Comparison of ENCODE assay signal across 10 mouse cellular contexts in genomic region chr13:46798156-46798555, GRCm38 (mm10).
A peak's percentile ranks its signal among the peaks of the same experiment; 100 is the strongest.
DNase-seq lines count a peak whose midpoint lies in the region; ATAC-seq and TF ChIP-seq lines count a peak whose summit lies in the region.
"Had no signal": no experiment of that assay in that cellular context is flagged by ENCODE, and none has a peak within 500 bp of the region (broad histone marks: within the 10 kb centered on the region; RNA-seq: fewer than 3 reads in every experiment).

No protein-coding gene starts in this region.

- DNase-seq in heart, adult 2 months = peak in 1 of 2 experiments; percentile 29
- DNase-seq in heart, embryonic 10.5 days (ENCODE audit: low spot score) = no peak
- DNase-seq in A20 (ENCODE audit: low read depth, low spot score) (peak; percentile 58), R1 (ENCODE audit: low read depth, low spot score) (peak; percentile 78)
- peak; percentile 43 to 55 for DNase-seq in cerebellum, postnatal 36 days
- peak; percentile 57 for DNase-seq in kidney, adult 9 months
- DNase-seq in thymus, adult 2 months = peak; percentile 70

- TF ChIP-seq EP300 in heart, adult 2 months (IDR thresholded peaks at IDR 0.05; ENCODE audit: insufficient read depth, low read depth, low read length) = 0 out of 2 replicates have a peak, but pooled peaks have one; percentile 28

- no peaks in the 10 kb centered on the region for H3K4me1 ChIP-seq in heart, adult 2 months (ENCODE audit: control insufficient read depth, insufficient read depth, low read length)
- H3K4me1 ChIP-seq in heart, embryonic 10.5 days = peaks cover 14% of the 10 kb centered on the region; the same call in 1 of the 2 replicates
- H3K4me1 ChIP-seq in thymus, adult 2 months (replicated peaks; ENCODE audit: control insufficient read depth, insufficient read depth, low read length) = no peaks in the 10 kb centered on the region
- H3K4me1 ChIP-seq: embryonic facial prominence, embryonic 15.5 days; limb, embryonic 15.5 days had no signal

- no peaks in the 10 kb centered on the region for H3K27me3 ChIP-seq in heart, adult 2 months (ENCODE audit: control insufficient read depth, insufficient read depth, low read length)
- H3K27me3 ChIP-seq in heart, embryonic 10.5 days (ENCODE audit: insufficient read depth, poor library complexity, severe bottlenecking) = no peaks in the 10 kb centered on the region
- no peaks in the 10 kb centered on the region for H3K27me3 ChIP-seq in thymus, adult 2 months (ENCODE audit: control insufficient read depth, insufficient read depth, low read length)
- H3K27me3 ChIP-seq: embryonic facial prominence, embryonic 15.5 days; limb, embryonic 15.5 days had no signal

- no peak overlapping the region for H3K27ac ChIP-seq in heart, adult 2 months
- no peak overlapping the region for H3K27ac ChIP-seq in heart, embryonic 10.5 days
- no peak overlapping the region for H3K27ac ChIP-seq in thymus, adult 2 months (ENCODE audit: control insufficient read depth, insufficient read depth, low read length)
- H3K27ac ChIP-seq: embryonic facial prominence, embryonic 15.5 days; limb, embryonic 15.5 days had no signal

- no peaks in the 10 kb centered on the region for H3K79me2 ChIP-seq in heart, adult 2 months (replicated peaks; ENCODE audit: control insufficient read depth, insufficient read depth, low read length)

- no peak overlapping the region for H3K4me3 ChIP-seq in heart, adult 2 months
- no peak overlapping the region for H3K4me3 ChIP-seq in heart, embryonic 10.5 days
- H3K4me3 ChIP-seq in thymus, adult 2 months (ENCODE audit: control insufficient read depth, insufficient read depth, low read length) = no peak overlapping the region
- H3K4me3 ChIP-seq: embryonic facial prominence, embryonic 15.5 days; limb, embryonic 15.5 days had no signal

- intact Hi-C loops in heart, adult 2 months (cut with DNase I) = loop anchor here (2.0 kb wide), 1 partner anchor 487 kb away; no protein-coding TSS in a partner anchor

- no peaks in the 10 kb centered on the region for H3K9me3 ChIP-seq in heart, embryonic 10.5 days
- H3K9me3 ChIP-seq: embryonic facial prominence, embryonic 15.5 days; limb, embryonic 15.5 days had no signal

- no peak overlapping the region for H3K9ac ChIP-seq in heart, adult 2 months (ENCODE audit: low read depth, low read length)
- H3K9ac ChIP-seq: embryonic facial prominence, embryonic 15.5 days; limb, embryonic 15.5 days had no signal

- peak; percentile 87 for TF ChIP-seq CTCF in heart, adult 2 months (IDR thresholded peaks at IDR 0.05)
- no peak for TF ChIP-seq CTCF in thymus, adult 2 months (IDR thresholded peaks at IDR 0.05; ENCODE audit: borderline replicate concordance, control insufficient read depth, extremely low read depth, insufficient read depth, low read length, poor library complexity)

- ATAC-seq in megakaryocyte, adult 5-6 weeks (ENCODE audit: poor library complexity, severe bottlenecking) = peak; percentile 81

- 44% methylated on average over 4 of the region's 4 CpGs for WGBS in heart, adult 2 months
- WGBS in heart, embryonic 10.5 days = 48% methylated on average over 4 of the region's 4 CpGs
- 51% methylated on average over 4 of the region's 4 CpGs for WGBS in thymus, adult 2 months

- TF ChIP-seq POLR2A in heart, adult 2 months (IDR thresholded peaks at IDR 0.05; ENCODE audit: insufficient read depth, low read depth, low read length) = no peak
- TF ChIP-seq POLR2A in thymus, adult 2 months (IDR thresholded peaks at IDR 0.05; ENCODE audit: control insufficient read depth, extremely low read depth, insufficient read depth, low read length, poor library complexity) = no peak

- H3K36me3 ChIP-seq in heart, adult 2 months (ENCODE audit: control insufficient read depth, insufficient read depth, low read length) = no peaks in the 10 kb centered on the region; the same call in 1 of the 2 replicates
- peaks cover 86% of the 10 kb centered on the region for H3K36me3 ChIP-seq in heart, embryonic 10.5 days
- no peaks in the 10 kb centered on the region for H3K36me3 ChIP-seq in thymus, adult 2 months (ENCODE audit: control insufficient read depth, insufficient read depth, low read length)
